Mouse (Mus musculus) embryonic fibroblast, embryonic 13.5 days (primary cell): Measurements from ENCODE around the gene Fars2.

Experiments
- CTCF ChIP-seq: IDR thresholded peaks from 2 replicates; pipeline ENCODE4 v1.5.1; 2011; ENCODE audit warnings: mild to moderate bottlenecking, control low read depth, low read length, moderate library complexity, borderline replicate concordance; ENCODE audit not compliant: insufficient read depth
- POLR2A ChIP-seq: IDR thresholded peaks from 2 replicates; pipeline ENCODE4 v1.6.1; 2011; ENCODE audit warnings: low read depth, mild to moderate bottlenecking, control low read depth, low read length, moderate library complexity

- TF ChIP-seq CTCF, result no peak
- no peak for TF ChIP-seq POLR2A
Measured at GRCm38 (mm10) chr13:36766801-36767200, 649.6 kb downstream of the Fars2 start.
